Mouse (Mus musculus) forebrain, embryonic 11.5 days (tissue): ENCODE results near the gene Slc25a29. TPM values are rescaled to one million over a fixed set of nuclear protein-coding genes. Genes with fewer than 3 reads are reported as not detected.
A peak's percentile ranks its signal among the peaks of the same experiment; 100 is the strongest.

ENCODE experiments used
- ATAC-seq: fragments of 200-750 bp; cut with Nextera tagmentation; replicated peaks from 2 replicates; pipeline ENCODE4 v1.8.0; 2017; ENCODE audit warnings: moderate TSS enrichment; ENCODE audit not compliant: low FRiP score
- DNase-seq: peaks from one replicate; pipeline ENCODE4 v3.0.0-alpha.2; 2017; ENCODE audit warnings: low spot score
- H3K27ac ChIP-seq: fragments of 300-500 bp; sonication (generic); 2 replicates; pipeline ENCODE4 v1.5.1; 2014; ENCODE audit warnings: low read depth, low read length
- H3K27me3 ChIP-seq: fragments of 300-500 bp; sonication (generic); 2 replicates; pipeline ENCODE4 v1.6.1; 2014; ENCODE audit warnings: mild to moderate bottlenecking, low read length, mixed read lengths; ENCODE audit not compliant: control insufficient read depth, insufficient read depth
- H3K36me3 ChIP-seq: fragments of 300-500 bp; sonication (generic); 2 replicates; pipeline ENCODE4 v1.6.1; 2014; ENCODE audit warnings: mild to moderate bottlenecking, low read length, moderate library complexity, mixed read lengths; ENCODE audit not compliant: control insufficient read depth, insufficient read depth
- H3K4me1 ChIP-seq: fragments of 300-500 bp; sonication (generic); replicated peaks from 2 replicates; pipeline ENCODE4 v1.6.1; 2014; ENCODE audit warnings: low read length, mixed read lengths; ENCODE audit not compliant: control insufficient read depth, insufficient read depth
- H3K4me2 ChIP-seq: fragments of 300-500 bp; sonication (generic); 2 replicates; pipeline ENCODE4 v1.6.1; 2014; ENCODE audit warnings: low read depth, mild to moderate bottlenecking, low read length, moderate library complexity, mixed read lengths; ENCODE audit not compliant: severe bottlenecking
- H3K4me3 ChIP-seq: fragments of 300-500 bp; sonication (generic); 2 replicates; pipeline ENCODE4 v1.5.1; 2014; ENCODE audit warnings: low read depth, low read length
- H3K9ac ChIP-seq: fragments of 300-500 bp; sonication (generic); 2 replicates; pipeline ENCODE4 v1.6.1; 2014; ENCODE audit warnings: low read length
- H3K9me3 ChIP-seq: fragments of 300-500 bp; sonication (generic); 2 replicates; pipeline ENCODE4 v1.6.1; 2016; ENCODE audit warnings: low read length, mixed read lengths; ENCODE audit not compliant: control insufficient read depth
- WGBS: fragments of 180-500 bp; shearing (Covaris S2); extraction: QIAGEN DNeasy Blood & Tissue Kit; methylation state at CpG from one replicate; pipeline ENCODE4 v1.1.7; 2014; 5-methylcytosine and 5-hydroxymethylcytosine counted together
- polyA plus RNA-seq: library from polyadenylated mRNA; unstranded; fragments of >200 nt; fragmentation: Nextera tagmentation; extraction: Ambion mirVana; gene quantifications from 2 replicates; pipeline ENCODE4 v1.2.1, GENCODE M21; 2014

Gene Slc25a29
- polyA plus RNA-seq, 1 experiment from 2014 or later, result 13.8 TPM

- Histone ChIP-seq H3K9me3 (no peaks in the 10 kb centered on the region), H3K4me2 (no peak overlapping the region), H3K27ac (no peak overlapping the region), H3K4me3 (no peak overlapping the region), H3K9ac (no peak overlapping the region), H3K4me1 (peaks cover 6% of the 10 kb centered on the region; the same call in 1 of the 2 replicates), H3K36me3 (peaks cover 5% of the 10 kb centered on the region; the same call in 1 of the 2 replicates), H3K27me3 (no peaks in the 10 kb centered on the region)
- DNase-seq (no peak), ATAC-seq (no peak)
- WGBS, result 88% methylated on average over 7 of the region's 7 CpGs
These were observed 7.0 kb upstream of the Slc25a29 start for GRCm38 (mm10) chr12:108842663-108843062.

DNA sequence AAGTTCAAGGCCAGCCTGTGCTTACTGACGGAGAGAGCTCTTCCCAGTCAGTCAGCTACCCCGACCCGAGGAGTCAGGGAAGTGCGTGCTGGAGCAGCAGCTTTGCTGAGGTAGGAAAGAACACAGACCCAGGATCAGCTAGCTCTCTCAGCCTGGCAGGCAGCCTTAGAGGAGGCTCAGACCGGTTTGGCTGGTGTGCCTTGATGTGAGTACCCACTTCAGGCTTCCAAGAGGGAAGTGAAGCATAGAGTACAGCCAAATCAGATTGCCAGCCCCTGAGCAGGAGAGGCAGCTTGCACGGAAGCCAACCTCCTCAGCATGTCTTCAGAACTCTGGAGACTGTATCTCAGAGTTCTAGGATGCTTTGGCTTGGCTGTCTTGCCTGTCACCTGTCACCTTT lies 5.5 kb upstream of the Slc25a29 start:
- Histone ChIP-seq H3K4me2 (no peak overlapping the region), H3K27ac (no peak overlapping the region), H3K9ac (no peak overlapping the region), H3K27me3 (no peaks in the 10 kb centered on the region), H3K4me1 (peaks cover 16% of the 10 kb centered on the region; the same call in 1 of the 2 replicates), H3K4me3 (no peak overlapping the region), H3K36me3 (peaks cover 5% of the 10 kb centered on the region; the same call in 1 of the 2 replicates), H3K9me3 (no peaks in the 10 kb centered on the region)
- DNase-seq (no peak), ATAC-seq (no peak)
- WGBS, result 90% methylated on average over 6 of the region's 6 CpGs

DNA sequence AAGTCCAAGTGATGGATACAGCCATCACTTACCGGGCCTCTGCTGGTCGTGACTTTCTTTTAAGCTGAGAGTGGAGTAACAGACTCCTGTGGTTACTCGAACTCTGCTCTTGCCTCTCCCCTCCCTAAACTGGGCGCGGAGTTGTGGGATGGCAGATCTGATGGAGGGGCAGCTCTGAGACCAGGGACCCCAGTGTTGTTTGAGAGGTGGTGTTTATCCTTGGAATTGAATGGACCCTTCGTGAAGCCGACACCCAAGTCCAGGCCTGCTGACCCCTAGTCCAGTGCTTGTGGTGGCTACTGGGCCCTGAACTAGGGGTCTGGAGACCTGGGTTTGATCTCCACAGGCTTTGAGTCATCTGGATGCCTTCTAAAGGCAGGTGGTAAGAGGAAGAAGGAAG lies 1.0 kb upstream of the Slc25a29 start:
- ATAC-seq (no peak), DNase-seq (no peak)
- H3K27ac ChIP-seq, result no peak overlapping the region
- H3K36me3 ChIP-seq, result peaks cover 3% of the 10 kb centered on the region; the same call in 1 of the 2 replicates
- peaks cover 20% of the 10 kb centered on the region; the same call in 1 of the 2 replicates for H3K4me1 ChIP-seq
- peak overlapping the region; percentile 61 for H3K4me2 ChIP-seq
- peak overlapping the region; percentile 67 for H3K9ac ChIP-seq
- H3K4me3 ChIP-seq, result peak overlapping the region; percentile 63
- H3K27me3 ChIP-seq, result no peaks in the 10 kb centered on the region
- H3K9me3 ChIP-seq, result no peaks in the 10 kb centered on the region
- WGBS, result 62% methylated on average over 7 of the region's 7 CpGs

- ATAC-seq (peak; percentile 25), DNase-seq (no peak)
- WGBS, result 2% methylated on average over 51 of the region's 51 CpGs
- peaks cover 20% of the 10 kb centered on the region; the same call in 1 of the 2 replicates for H3K4me1 ChIP-seq
- no peaks in the 10 kb centered on the region for H3K36me3 ChIP-seq
- H3K27me3 ChIP-seq, result no peaks in the 10 kb centered on the region
- no peak overlapping the region for H3K27ac ChIP-seq
- no peaks in the 10 kb centered on the region for H3K9me3 ChIP-seq
- H3K4me3 ChIP-seq, result peak overlapping the region; percentile 63
- H3K9ac ChIP-seq, result peak overlapping the region; percentile 77
- H3K4me2 ChIP-seq, result peak overlapping the region; percentile 97
These were observed 359 bp downstream of the Slc25a29 start for GRCm38 (mm10) chr12:108835208-108835839.

- Histone ChIP-seq H3K4me3 (peak overlapping the region; percentile 63), H3K27me3 (no peaks in the 10 kb centered on the region), H3K4me2 (peak overlapping the region; percentile 97), H3K36me3 (no peaks in the 10 kb centered on the region), H3K9me3 (no peaks in the 10 kb centered on the region), H3K27ac (no peak overlapping the region), H3K4me1 (peaks cover 20% of the 10 kb centered on the region; the same call in 1 of the 2 replicates), H3K9ac (no peak overlapping the region)
- DNase-seq (no peak), ATAC-seq (no peak)
- WGBS, result 42% methylated on average over 5 of the region's 5 CpGs
These were observed 897 bp downstream of the Slc25a29 start for GRCm38 (mm10) chr12:108834786-108835185.

DNA sequence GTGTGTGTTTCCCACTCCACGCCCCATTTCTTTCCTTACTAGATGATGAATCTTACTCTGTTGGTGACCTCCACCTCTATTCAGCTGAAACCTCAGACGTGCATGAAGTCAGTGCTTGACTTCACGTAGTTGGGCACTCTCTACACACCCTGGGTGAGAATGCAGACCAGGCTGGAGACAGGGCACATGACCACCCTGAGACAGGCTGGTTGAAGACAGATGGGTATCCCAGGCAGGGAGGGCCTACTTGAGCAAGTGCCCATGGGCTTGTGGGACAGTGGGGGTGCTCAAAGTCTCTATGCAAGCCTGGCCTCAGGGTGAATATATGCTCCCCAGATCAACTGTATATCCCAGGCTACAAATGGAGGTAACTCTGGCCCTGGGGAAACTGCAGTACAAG lies 1.3 kb downstream of the Slc25a29 start:
- peaks cover 20% of the 10 kb centered on the region; the same call in 1 of the 2 replicates for H3K4me1 ChIP-seq

DNA sequence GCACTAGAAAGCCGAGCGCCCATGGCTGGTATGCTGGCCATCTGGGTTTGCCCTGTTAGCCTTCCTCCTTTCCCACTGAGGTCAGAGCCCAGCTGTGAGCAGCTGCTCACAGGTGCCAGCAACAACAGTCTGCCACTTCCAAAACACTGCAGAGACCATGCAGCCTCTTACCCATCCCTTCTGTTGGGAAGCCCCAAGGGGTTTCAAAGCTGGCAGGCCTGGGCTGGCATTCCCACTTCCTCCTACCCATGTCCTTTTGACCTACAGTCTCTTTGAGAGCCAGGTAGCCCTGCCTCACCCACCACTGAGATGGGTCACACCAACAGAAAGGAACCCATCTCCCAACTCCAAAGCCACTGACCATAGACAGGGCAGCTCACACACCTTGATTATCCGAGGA lies 2.3 kb downstream of the Slc25a29 start:
- Histone ChIP-seq H3K9ac (no peak overlapping the region), H3K4me1 (peaks cover 20% of the 10 kb centered on the region; the same call in 1 of the 2 replicates), H3K4me2 (no peak overlapping the region), H3K27ac (no peak overlapping the region), H3K36me3 (no peaks in the 10 kb centered on the region), H3K9me3 (no peaks in the 10 kb centered on the region), H3K27me3 (no peaks in the 10 kb centered on the region), H3K4me3 (no peak overlapping the region)
- WGBS, result 91% methylated on average over 3 of the region's 3 CpGs
- DNase-seq, result no peak
- no peak for ATAC-seq

More for the DNA sequence above, 1.3 kb downstream of the Slc25a29 start:
- H3K9ac ChIP-seq, result no peak overlapping the region
- no peak overlapping the region; the same call in 1 of the 2 replicates for H3K4me2 ChIP-seq
- no peak overlapping the region for H3K27ac ChIP-seq
- no peak overlapping the region for H3K4me3 ChIP-seq
- DNase-seq (no peak), ATAC-seq (no peak)
- no peaks in the 10 kb centered on the region for H3K27me3 ChIP-seq
- no peaks in the 10 kb centered on the region for H3K36me3 ChIP-seq
- H3K9me3 ChIP-seq, result no peaks in the 10 kb centered on the region
- 85% methylated on average over 3 of the region's 3 CpGs for WGBS

DNA sequence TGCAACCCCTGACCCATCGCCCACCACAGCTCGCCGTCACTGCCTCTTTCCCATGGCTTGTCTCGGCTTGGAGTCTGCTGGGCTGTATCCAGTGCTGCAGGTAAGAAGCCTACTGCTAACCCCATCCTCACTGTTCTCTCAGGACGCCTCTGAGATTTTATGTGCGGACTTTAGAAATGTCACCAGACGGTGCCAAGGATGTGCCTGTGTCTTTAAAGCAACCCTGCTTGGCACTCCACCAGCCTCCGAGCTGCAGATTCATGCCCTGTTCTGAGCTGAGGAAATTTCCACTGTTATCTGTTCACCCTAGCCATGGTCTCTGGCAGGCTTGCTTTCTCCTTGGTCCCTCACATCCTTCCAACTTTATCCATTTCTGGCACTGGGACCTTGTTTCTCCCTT lies 2.8 kb downstream of the Slc25a29 start:
- DNase-seq, result no peak
- no peak for ATAC-seq
- Histone ChIP-seq H3K27ac (no peak overlapping the region), H3K9ac (no peak overlapping the region), H3K4me3 (no peak overlapping the region), H3K36me3 (no peaks in the 10 kb centered on the region; the same call in 1 of the 2 replicates), H3K4me1 (peaks cover 15% of the 10 kb centered on the region; the same call in 1 of the 2 replicates), H3K9me3 (no peaks in the 10 kb centered on the region), H3K4me2 (no peak overlapping the region), H3K27me3 (no peaks in the 10 kb centered on the region)
- WGBS, result 93% methylated on average over 8 of the region's 8 CpGs
